Mouse (Mus musculus) heart, adult 2 months (tissue): ENCODE measurements around the gene Aaed1. TPM values are rescaled to one million over a fixed set of nuclear protein-coding genes. Genes with fewer than 3 reads are reported as not detected.

Experiments
- DNase-seq, 2 experiments: peaks; one replicate each; pipeline ENCODE4 v3.0.0; 2021
- H3K27ac ChIP-seq: fragments of 200-600 bp; 2 replicates; pipeline ENCODE4 v1.8.1; 2022
- H3K27me3 ChIP-seq: fragments of 200-500 bp; 2 replicates; pipeline ENCODE4 v1.6.1; 2012; ENCODE audit warnings: mild to moderate bottlenecking, low read length, inconsistent platforms, mixed read lengths; ENCODE audit not compliant: control insufficient read depth, insufficient read depth
- H3K36me3 ChIP-seq: fragments of 200-500 bp; 2 replicates; pipeline ENCODE4 v1.6.1; 2012; ENCODE audit warnings: low read length, inconsistent platforms; ENCODE audit not compliant: control insufficient read depth, insufficient read depth
- H3K4me1 ChIP-seq: fragments of 200-500 bp; 2 replicates; pipeline ENCODE4 v1.6.1; 2011; ENCODE audit warnings: low read length; ENCODE audit not compliant: control insufficient read depth, insufficient read depth
- H3K4me3 ChIP-seq: fragments of 200-600 bp; 2 replicates; pipeline ENCODE4 v1.8.1; 2022
- H3K79me2 ChIP-seq: fragments of 200-500 bp; replicated peaks from 2 replicates; pipeline ENCODE4 v1.6.1; 2012; ENCODE audit warnings: mild to moderate bottlenecking, inconsistent platforms, low read length, moderate library complexity, mixed read lengths; ENCODE audit not compliant: control insufficient read depth, insufficient read depth
- H3K9ac ChIP-seq: fragments of 200-500 bp; 2 replicates; pipeline ENCODE4 v1.6.1; 2012; ENCODE audit warnings: low read depth, mild to moderate bottlenecking, control low read depth, inconsistent platforms, low read length, mixed read lengths
- CTCF ChIP-seq: fragments of 200-600 bp; IDR thresholded peaks from 2 replicates; pipeline ENCODE4 v1.8.1; 2022; ENCODE audit warnings: antibody characterized with exemption, mild to moderate bottlenecking, moderate library complexity
- EP300 ChIP-seq: fragments of 200-500 bp; IDR thresholded peaks from 2 replicates; pipeline ENCODE4 v1.6.1; 2011; ENCODE audit warnings: low read depth, low read length, control low read depth; ENCODE audit not compliant: insufficient read depth
- POLR2A ChIP-seq: fragments of 200-500 bp; IDR thresholded peaks from 2 replicates; pipeline ENCODE4 v1.6.1; 2011; ENCODE audit warnings: mild to moderate bottlenecking, low read depth, low read length, control low read depth; ENCODE audit not compliant: insufficient read depth
- WGBS: fragments of 180-500 bp; shearing (Covaris S2); methylation state at CpG from one replicate; pipeline ENCODE4 v1.1.7; 2018; 5-methylcytosine and 5-hydroxymethylcytosine counted together
- intact Hi-C: fragments of 180-260 bp; cut with DNase I; formaldehyde crosslinking; loops from one replicate; pipeline ENCODE4 v1.15.1; 2025
- polyA plus RNA-seq: library from polyadenylated mRNA; depleted of rRNA; stranded (reverse); fragments of >200 nt; gene quantifications from 2 replicates; pipeline ENCODE4 v1.2.3, GENCODE M21; 2012
- total RNA-seq, 2 experiments: library from RNA; stranded (reverse); gene quantifications; 2 replicates each; pipeline ENCODE4 v1.2.3; 2021

The Aaed1 gene
- total and polyA plus RNA-seq, 3 experiments = 19.6 to 65.7 (median 55.7) TPM

DNA sequence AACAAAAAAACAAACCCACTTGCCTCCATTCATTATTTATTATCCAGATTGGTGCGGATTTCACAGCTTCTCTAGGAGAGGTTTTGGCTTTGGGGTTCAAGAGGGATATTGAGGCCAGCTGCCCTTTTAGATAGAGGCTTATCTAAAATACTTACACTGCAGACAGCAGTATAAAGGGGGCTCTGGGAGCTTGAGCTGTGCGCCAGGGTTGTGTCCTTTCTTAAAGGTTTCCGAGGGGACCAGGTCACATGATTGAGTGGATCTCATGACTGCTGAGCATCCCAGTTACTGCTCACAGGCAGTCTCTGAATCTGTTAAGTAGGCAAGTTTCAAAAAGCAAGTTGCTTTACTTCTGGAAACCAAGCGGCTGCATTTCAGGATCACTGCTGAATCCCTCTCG, 44.9 kb upstream of the Aaed1 start:
- H3K27me3 ChIP-seq = no peaks in the 10 kb centered on the region
- no peak overlapping the region for H3K4me3 ChIP-seq
- no peak overlapping the region for H3K9ac ChIP-seq
- no peak for TF ChIP-seq EP300
- no peak for TF ChIP-seq CTCF
- no peak for TF ChIP-seq POLR2A
- H3K79me2 ChIP-seq = no peaks in the 10 kb centered on the region
- WGBS = 60% methylated on average over 5 of the region's 5 CpGs
- no peaks in the 10 kb centered on the region; the same call in 1 of the 2 replicates for H3K4me1 ChIP-seq
- no peaks in the 10 kb centered on the region for H3K36me3 ChIP-seq
- intact Hi-C loops = no loop called here
- H3K27ac ChIP-seq = no peak overlapping the region
- DNase-seq = no peak

DNA sequence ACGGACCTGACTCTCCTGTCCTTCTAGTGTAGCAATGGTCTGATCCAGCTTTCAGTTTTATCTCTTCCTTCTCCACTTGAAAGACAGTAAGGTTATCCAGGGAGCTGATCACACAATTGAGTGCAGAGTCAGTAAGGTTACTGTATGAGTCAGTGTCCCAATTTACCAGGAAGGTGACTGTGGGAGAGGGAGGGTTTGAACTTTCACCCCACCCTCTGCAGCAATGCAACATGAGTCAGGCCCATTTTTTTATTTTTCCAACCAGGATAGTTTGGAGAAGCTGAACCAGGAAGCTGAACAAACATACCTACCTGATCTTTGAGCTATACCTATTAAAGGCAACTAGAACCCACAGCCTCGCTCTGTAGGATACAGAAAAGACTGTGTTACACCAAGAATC, 37.0 kb upstream of the Aaed1 start:
- Histone ChIP-seq H3K9ac (no peak overlapping the region), H3K27me3 (no peaks in the 10 kb centered on the region), H3K79me2 (no peaks in the 10 kb centered on the region), H3K36me3 (no peaks in the 10 kb centered on the region), H3K4me1 (no peaks in the 10 kb centered on the region), H3K4me3 (no peak overlapping the region), H3K27ac (no peak overlapping the region)
- intact Hi-C loops = loop anchor here (10.0 kb wide), 1 partner anchor 925 kb away; the partner anchor contains the start of gene Zfp369
- no peak for DNase-seq
- TF ChIP-seq POLR2A (no peak), CTCF (no peak), EP300 (no peak)
- WGBS = 71% methylated on average over 2 of the region's 2 CpGs

DNA sequence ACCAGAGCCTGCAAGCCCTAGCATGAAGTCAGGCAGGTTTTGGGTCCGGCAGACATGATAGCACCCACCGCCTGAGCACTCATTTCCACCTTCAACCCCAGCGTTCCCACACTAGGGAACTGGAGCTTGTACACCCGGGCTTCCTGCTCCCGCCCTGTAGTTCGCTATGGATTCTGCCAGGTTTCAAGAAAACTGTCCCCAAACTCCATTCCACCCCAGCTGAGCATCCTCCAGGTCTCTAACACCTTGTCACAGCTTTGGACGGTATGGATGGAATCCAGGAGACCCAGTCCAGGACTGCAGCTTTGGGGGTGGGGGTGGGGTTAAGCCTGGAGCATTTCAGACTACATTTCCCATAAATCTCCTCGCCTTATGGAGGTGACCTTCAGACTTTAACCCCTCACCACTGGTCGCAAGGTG, 31.6 kb upstream of the Aaed1 start:
- Histone ChIP-seq H3K36me3 (no peaks in the 10 kb centered on the region), H3K4me3 (peak overlapping the region; percentile 55), H3K27me3 (no peaks in the 10 kb centered on the region), H3K27ac (peak overlapping the region; percentile 78), H3K79me2 (no peaks in the 10 kb centered on the region), H3K4me1 (peaks cover 2% of the 10 kb centered on the region), H3K9ac (peak overlapping the region; percentile 76)
- 1% methylated on average over 9 of the region's 9 CpGs for WGBS
- intact Hi-C loops = loop anchor here (10.0 kb wide), 1 partner anchor 931 kb away; the partner anchor contains the start of gene Zfp369
- peak; percentile 39 to 68 for DNase-seq
- TF ChIP-seq POLR2A = 0 out of 2 replicates have a peak, but pooled peaks have one; percentile 26
- no peak for TF ChIP-seq CTCF

DNA sequence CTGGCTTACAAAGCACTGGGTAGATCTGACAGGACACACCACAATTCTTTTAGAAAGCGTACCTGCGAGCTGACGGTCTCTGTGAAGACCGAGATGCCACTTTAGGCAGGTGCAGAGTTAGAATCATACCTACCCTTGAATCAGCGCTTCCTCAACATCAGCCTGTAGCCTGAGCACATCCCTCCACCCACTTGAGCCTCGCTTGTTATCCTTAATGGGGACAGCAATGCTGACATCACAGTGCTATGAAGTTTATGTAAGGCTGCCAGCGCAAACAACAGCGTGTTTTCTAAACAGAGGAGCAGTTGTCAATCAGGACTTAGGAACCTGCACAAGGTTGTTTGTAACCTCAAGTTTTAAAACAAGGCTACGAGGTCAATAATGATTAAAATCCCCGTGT, 31.1 kb upstream of the Aaed1 start:
- H3K27ac ChIP-seq = peak overlapping the region; percentile 78
- no peaks in the 10 kb centered on the region for H3K79me2 ChIP-seq
- H3K27me3 ChIP-seq = no peaks in the 10 kb centered on the region
- intact Hi-C loops = loop anchor here (10.0 kb wide), 1 partner anchor 931 kb away; the partner anchor contains the start of gene Zfp369
- no peaks in the 10 kb centered on the region for H3K36me3 ChIP-seq
- H3K9ac ChIP-seq = peak overlapping the region; percentile 76
- H3K4me3 ChIP-seq = peak overlapping the region; percentile 55
- no peak for TF ChIP-seq CTCF
- TF ChIP-seq EP300 = no peak
- no peak for TF ChIP-seq POLR2A
- peak; percentile 19 to 21 for DNase-seq
- H3K4me1 ChIP-seq = peaks cover 2% of the 10 kb centered on the region
- 22% methylated on average over 10 of the region's 10 CpGs for WGBS

- no peak for DNase-seq
- Histone ChIP-seq H3K79me2 (no peaks in the 10 kb centered on the region), H3K36me3 (no peaks in the 10 kb centered on the region), H3K4me1 (no peaks in the 10 kb centered on the region), H3K9ac (no peak overlapping the region), H3K27ac (no peak overlapping the region), H3K4me3 (no peak overlapping the region), H3K27me3 (no peaks in the 10 kb centered on the region)
- 44% methylated on average over 4 of the region's 4 CpGs for WGBS
- TF ChIP-seq EP300 (no peak), CTCF (no peak), POLR2A (no peak)
- intact Hi-C loops = no loop called here
Observed at GRCm38 (mm10) chr13:64335546-64336132, 23.1 kb upstream of the Aaed1 start.

- Histone ChIP-seq H3K4me1 (no peaks in the 10 kb centered on the region), H3K36me3 (no peaks in the 10 kb centered on the region), H3K79me2 (no peaks in the 10 kb centered on the region), H3K4me3 (no peak overlapping the region), H3K27me3 (no peaks in the 10 kb centered on the region), H3K9ac (no peak overlapping the region), H3K27ac (no peak overlapping the region)
- no peak for TF ChIP-seq CTCF
- TF ChIP-seq EP300 = no peak
- no peak for TF ChIP-seq POLR2A
- intact Hi-C loops = no loop called here
- WGBS = 88% methylated on average over 3 of the region's 3 CpGs
- DNase-seq = no peak
Observed at GRCm38 (mm10) chr13:64333102-64333501, 20.6 kb upstream of the Aaed1 start.
